In genomic region chr3:102159423-102160325, GRCm38 (mm10) we compare ENCODE assay signal across 7 mouse cellular contexts. TPM values are rescaled to one million over a fixed set of nuclear protein-coding genes. Genes with fewer than 3 reads are reported as not detected.
DNase-seq lines count a peak whose midpoint lies in the region; ATAC-seq lines count a peak whose summit lies in the region.

No protein-coding gene starts in this region.

- no peak overlapping the region for H3K4me2 ChIP-seq in limb, embryonic 13.5 days (replicated peaks)
- H3K4me2 ChIP-seq in lung, embryonic 15.5 days, result peak overlapping the region; percentile 16; the same call in 1 of the 2 replicates

- ATAC-seq in limb, embryonic 13.5 days (ENCODE audit: low FRiP score, low read depth), result peak; percentile 69; the same call in 1 of the 2 replicates
- ATAC-seq in lung, embryonic 15.5 days (ENCODE audit: borderline replicate concordance, extremely low read depth, low FRiP score, low TSS enrichment), result peak; percentile 87; the same call in 1 of the 2 replicates

- no peaks in the 10 kb centered on the region for H3K9me3 ChIP-seq in limb, embryonic 13.5 days
- H3K9me3 ChIP-seq in limb, embryonic 10.5 days (replicated peaks), result no peaks in the 10 kb centered on the region
- H3K9me3 ChIP-seq in lung, embryonic 15.5 days, result no peaks in the 10 kb centered on the region

- H3K27me3 ChIP-seq in limb, embryonic 13.5 days, result no peaks in the 10 kb centered on the region
- H3K27me3 ChIP-seq in limb, embryonic 10.5 days (ENCODE audit: low read depth, poor library complexity, severe bottlenecking), result no peaks in the 10 kb centered on the region
- no peaks in the 10 kb centered on the region for H3K27me3 ChIP-seq in lung, embryonic 15.5 days

- H3K4me1 ChIP-seq in limb, embryonic 13.5 days, result peaks cover 20% of the 10 kb centered on the region
- no peaks in the 10 kb centered on the region; the same call in 1 of the 2 replicates for H3K4me1 ChIP-seq in limb, embryonic 10.5 days
- peaks cover 13% of the 10 kb centered on the region for H3K4me1 ChIP-seq in lung, embryonic 15.5 days

- H3K27ac ChIP-seq in limb, embryonic 13.5 days, result no peak overlapping the region
- H3K27ac ChIP-seq in limb, embryonic 10.5 days, result no peak overlapping the region
- H3K27ac ChIP-seq in lung, embryonic 15.5 days, result peak overlapping the region; percentile 73

- H3K36me3 ChIP-seq in limb, embryonic 13.5 days, result peaks cover 66% of the 10 kb centered on the region
- H3K36me3 ChIP-seq in limb, embryonic 10.5 days, result peaks cover 48% of the 10 kb centered on the region
- H3K36me3 ChIP-seq in lung, embryonic 15.5 days, result peaks cover 30% of the 10 kb centered on the region

- DNase-seq in limb, embryonic 10.5 days (ENCODE audit: low spot score), result no peak
- DNase-seq in adrenal gland, postnatal 14 days, result peak; percentile 78
- DNase-seq in heart, postnatal 4 days, result peak; percentile 45
- no peak for DNase-seq in embryo, embryonic 9.5 days (ENCODE audit: extremely low spot score)
- DNase-seq in thymus, postnatal 0 days (ENCODE audit: low spot score), result no peak

- no peak overlapping the region for H3K9ac ChIP-seq in limb, embryonic 13.5 days
- no peak overlapping the region for H3K9ac ChIP-seq in lung, embryonic 15.5 days

- no peak overlapping the region for H3K4me3 ChIP-seq in limb, embryonic 13.5 days
- H3K4me3 ChIP-seq in limb, embryonic 10.5 days, result no peak overlapping the region
- H3K4me3 ChIP-seq in lung, embryonic 15.5 days, result no peak overlapping the region

- WGBS in limb, embryonic 13.5 days, result 79% methylated on average over 14 of the region's 14 CpGs
- WGBS in limb, embryonic 10.5 days, result 89% methylated on average over 14 of the region's 14 CpGs
- WGBS in lung, embryonic 15.5 days, result 44% methylated on average over 14 of the region's 14 CpGs

RNA-seq across cellular contexts. Expression of gene Vangl1, which starts 44.8 kb away (rescaled TPM):
- 17.2 and 19.8 TPM in 2 replicates for polyA plus RNA-seq in limb, embryonic 13.5 days (2015; fragmentation: Nextera tagmentation; extraction: Ambion mirVana)
- polyA plus RNA-seq in limb, embryonic 10.5 days (2016; fragmentation: Nextera tagmentation; extraction: Ambion mirVana), result 11.8 and 14.8 TPM in 2 replicates
- 33.3 and 34.4 TPM in 2 replicates for total RNA-seq in adrenal gland, postnatal 14 days (2021)
- 10 to 100 TPM; 35.7 to 37.3 TPM for total RNA-seq in heart, postnatal 4 days (2021)
- 21.4 and 21.7 TPM in 2 replicates for polyA plus RNA-seq in lung, embryonic 15.5 days (2015; fragmentation: Nextera tagmentation; extraction: Ambion mirVana)
- polyA plus RNA-seq in thymus, postnatal 0 days (2015; fragmentation: Nextera tagmentation; extraction: Ambion mirVana), result 5.2 and 5.4 TPM in 2 replicates

Comparison
In these comparisons a context has a peak if more than half of its experiments do, and no peak if none do; other contexts are left out.
1. DNase-seq: peak in adrenal gland, postnatal 14 days (single experiment) and heart, postnatal 4 days (single experiment); none in limb, embryonic 10.5 days (single experiment), embryo, embryonic 9.5 days (single experiment) and thymus, postnatal 0 days (single experiment).